Mouse (Mus musculus): Measurements from ENCODE around the gene Dhdh. TPM values are rescaled to one million over a fixed set of nuclear protein-coding genes. Genes with fewer than 3 reads are reported as not detected.
A peak's percentile ranks its signal among the peaks of the same experiment; 100 is the strongest.
"Not testable (repeated sequence)": the region's sequence is repeated elsewhere in the genome, so short reads cannot be mapped to it uniquely, and the experiment has no call there.

The Dhdh gene
- 6.0 and 6.8 TPM in 2 replicates for polyA plus RNA-seq (2016; fragmentation: Nextera tagmentation; extraction: Ambion mirVana)

DNA sequence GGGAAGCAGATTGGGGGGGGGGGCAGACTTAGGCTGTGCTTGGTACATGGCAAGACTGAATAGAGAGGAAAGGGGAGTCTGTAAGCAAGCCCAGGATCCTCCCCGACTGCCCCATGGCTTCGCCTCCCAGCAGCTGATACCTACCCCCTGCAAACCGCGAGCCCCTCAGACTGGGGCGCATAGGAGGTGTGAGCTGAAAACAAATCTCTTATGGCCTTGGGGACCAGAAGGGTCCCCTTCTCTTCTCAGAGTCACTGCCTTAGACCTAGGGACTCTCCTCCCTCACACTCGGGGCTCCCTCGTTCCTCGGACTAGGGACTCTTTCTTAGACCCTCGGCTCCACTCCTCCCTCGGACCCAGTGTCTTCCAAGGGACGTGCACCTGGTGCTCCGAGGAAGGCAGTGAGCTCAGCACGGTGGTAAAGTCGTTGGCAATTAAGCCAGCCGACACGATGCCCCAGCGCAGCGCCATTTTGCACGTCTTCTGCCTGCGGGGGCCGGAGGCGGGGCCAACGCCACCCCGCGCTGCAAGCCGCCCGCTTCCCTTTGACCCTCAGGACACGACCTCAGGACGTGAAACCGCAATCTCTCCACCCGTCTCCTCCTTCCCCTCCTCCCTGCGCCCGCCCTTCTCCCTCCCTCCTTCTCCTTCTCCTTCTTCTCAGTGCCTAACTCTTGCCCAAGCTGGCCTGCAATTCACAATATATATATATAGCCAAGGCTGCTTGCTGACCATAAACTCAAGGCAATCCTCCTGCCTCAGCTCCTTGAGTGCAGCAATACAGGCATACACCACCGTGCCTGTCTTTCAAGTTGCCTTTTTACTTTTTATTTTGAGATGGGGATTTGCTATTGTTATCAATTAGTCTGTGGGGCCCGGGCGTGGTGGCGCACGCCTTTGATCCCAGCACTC is at the start of gene Dhdh:
Gene Dhdh (minus strand): TSS at position 513 of the 912 bp plus-strand sequence.
- WGBS, result 8% methylated on average over 38 of the region's 38 CpGs

DNA sequence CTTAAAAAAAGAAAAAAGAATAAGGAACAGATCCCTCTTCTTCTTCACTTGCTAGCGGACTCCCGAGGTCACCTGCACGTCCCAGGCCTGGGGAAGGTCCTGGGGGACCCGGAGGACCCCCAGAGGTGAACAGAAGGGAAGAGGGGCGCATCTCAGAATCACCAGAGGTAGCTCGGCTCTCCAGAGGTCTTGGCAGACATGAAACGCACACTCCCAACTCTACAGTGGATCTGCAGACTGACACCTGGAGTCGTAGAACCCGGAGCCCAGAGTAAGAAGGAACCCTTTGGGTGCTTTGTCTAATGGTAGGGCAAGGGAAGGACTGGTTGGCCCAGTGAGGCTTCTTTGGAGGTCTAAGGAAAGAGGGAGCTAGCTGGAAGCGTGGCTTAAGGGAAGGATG is 49.0 kb upstream of the Dhdh start:
- 78% methylated on average over 10 of the region's 10 CpGs for WGBS

More for the DNA sequence above, at the start of gene Dhdh:
- Histone ChIP-seq H3K36me3 (peaks cover 18% of the 10 kb centered on the region), H3K9me3 (replicated peaks) (no peaks in the 10 kb centered on the region), H3K27ac (replicated peaks) (peak within 1 kb of the TSS; percentile 92), H3K27me3 (ENCODE audit: low read depth, poor library complexity, severe bottlenecking) (no peaks in the 10 kb centered on the region), H3K4me1 (peaks cover 42% of the 10 kb centered on the region), H3K4me3 (peak within 1 kb of the TSS; percentile 71)
- DNase-seq (ENCODE audit: low spot score), result peak; percentile 71

DNA sequence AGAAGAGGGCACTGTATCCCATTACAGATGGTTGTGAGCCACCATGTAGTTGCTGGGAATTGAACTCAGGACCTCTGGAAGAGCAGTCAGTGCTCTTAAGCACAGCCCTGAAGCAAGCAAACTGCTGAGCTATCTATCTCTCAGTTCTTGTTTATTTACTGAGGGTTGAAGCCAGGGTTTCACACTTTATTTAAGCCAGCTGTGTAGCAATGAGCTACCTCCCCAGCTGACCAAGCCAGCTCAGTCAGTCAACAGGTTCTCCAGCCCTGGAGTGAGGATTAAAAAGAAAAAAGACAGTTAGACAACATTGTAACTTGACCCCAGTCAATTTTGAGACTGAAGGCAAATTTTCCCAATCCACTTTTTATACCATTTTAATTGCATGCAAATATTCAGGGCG is 47.1 kb upstream of the Dhdh start:
- Histone ChIP-seq H3K27ac (replicated peaks) (no peak overlapping the region), H3K36me3 (no peaks in the 10 kb centered on the region), H3K4me3 (no peak overlapping the region), H3K4me1 (peaks cover 10% of the 10 kb centered on the region), H3K27me3 (ENCODE audit: low read depth, poor library complexity, severe bottlenecking) (0 out of 2 replicates have a peak, but pooled peaks cover 2% of the 10 kb centered on the region), H3K9me3 (replicated peaks) (no peaks in the 10 kb centered on the region)
- no peak for DNase-seq (ENCODE audit: low spot score)
- WGBS, result 76% methylated on average over 1 of the region's 1 CpGs

More for the DNA sequence above, 49.0 kb upstream of the Dhdh start:
- no peaks in the 10 kb centered on the region for H3K36me3 ChIP-seq
- no peak for DNase-seq (ENCODE audit: low spot score)
- peak overlapping the region; percentile 73 for H3K4me3 ChIP-seq
- H3K4me1 ChIP-seq, result peaks cover 12% of the 10 kb centered on the region
- H3K9me3 ChIP-seq (replicated peaks), result no peaks in the 10 kb centered on the region
- peak overlapping the region; percentile 86 for H3K27ac ChIP-seq (replicated peaks)
- no peaks in the 10 kb centered on the region for H3K27me3 ChIP-seq (ENCODE audit: low read depth, poor library complexity, severe bottlenecking)

DNA sequence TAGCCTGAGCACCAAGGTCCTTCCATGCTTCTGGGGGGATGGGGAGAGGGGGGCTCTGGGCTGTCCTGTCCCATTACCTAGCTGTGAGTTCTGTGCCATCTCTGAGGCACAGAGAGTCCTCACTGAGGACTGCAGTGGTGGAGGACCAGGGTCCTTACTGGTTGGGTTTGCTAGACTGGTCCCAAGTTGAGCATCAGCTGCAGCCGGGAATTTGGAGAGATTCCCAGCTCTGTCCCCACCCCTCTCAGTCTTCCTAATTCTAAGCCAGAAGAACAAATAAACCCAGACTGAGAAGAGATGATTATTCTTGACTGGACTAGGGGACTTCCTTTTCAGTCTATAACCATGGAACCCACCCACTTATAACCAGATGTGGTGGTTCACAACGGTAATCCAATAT is 42.0 kb upstream of the Dhdh start:
- no peaks in the 10 kb centered on the region for H3K9me3 ChIP-seq (replicated peaks)
- H3K4me1 ChIP-seq, result peaks cover 19% of the 10 kb centered on the region
- H3K27ac ChIP-seq (replicated peaks), result peak overlapping the region; percentile 28; the same call in 1 of the 2 replicates
- DNase-seq (ENCODE audit: low spot score), result no peak
- no peaks in the 10 kb centered on the region for H3K36me3 ChIP-seq
- no peak overlapping the region for H3K4me3 ChIP-seq
- peaks cover 6% of the 10 kb centered on the region; the same call in 1 of the 2 replicates for H3K27me3 ChIP-seq (ENCODE audit: low read depth, poor library complexity, severe bottlenecking)
- 84% methylated on average over 2 of the region's 2 CpGs for WGBS

DNA sequence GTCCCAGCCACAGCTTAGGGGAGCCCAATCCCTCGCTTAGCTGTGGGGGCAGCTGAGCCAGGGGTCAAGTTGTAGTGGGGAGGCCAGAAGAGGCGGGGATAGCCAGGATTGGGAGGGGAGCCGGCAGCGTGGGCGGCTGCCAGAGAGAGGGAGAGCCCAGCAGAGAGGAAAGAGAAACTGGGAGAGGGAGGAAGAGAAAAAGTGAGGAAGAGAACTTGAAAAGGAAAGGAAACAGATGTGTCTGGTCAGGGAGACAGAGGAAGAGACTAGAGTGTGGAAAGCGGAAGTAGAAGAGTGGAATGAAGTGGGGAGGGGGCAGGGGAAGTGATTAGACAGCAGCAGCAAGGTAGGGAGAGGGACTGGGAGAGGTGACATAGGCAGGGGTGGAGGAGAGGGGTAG is 40.9 kb upstream of the Dhdh start:
- Histone ChIP-seq H3K4me3 (no peak overlapping the region), H3K4me1 (peaks cover 31% of the 10 kb centered on the region), H3K27ac (replicated peaks) (no peak overlapping the region), H3K27me3 (ENCODE audit: low read depth, poor library complexity, severe bottlenecking) (peaks cover 6% of the 10 kb centered on the region; the same call in 1 of the 2 replicates), H3K36me3 (0 out of 2 replicates have a peak, but pooled peaks cover under 1% of the 10 kb centered on the region), H3K9me3 (replicated peaks) (no peaks in the 10 kb centered on the region)
- 31% methylated on average over 6 of the region's 6 CpGs for WGBS
- no peak for DNase-seq (ENCODE audit: low spot score)

DNA sequence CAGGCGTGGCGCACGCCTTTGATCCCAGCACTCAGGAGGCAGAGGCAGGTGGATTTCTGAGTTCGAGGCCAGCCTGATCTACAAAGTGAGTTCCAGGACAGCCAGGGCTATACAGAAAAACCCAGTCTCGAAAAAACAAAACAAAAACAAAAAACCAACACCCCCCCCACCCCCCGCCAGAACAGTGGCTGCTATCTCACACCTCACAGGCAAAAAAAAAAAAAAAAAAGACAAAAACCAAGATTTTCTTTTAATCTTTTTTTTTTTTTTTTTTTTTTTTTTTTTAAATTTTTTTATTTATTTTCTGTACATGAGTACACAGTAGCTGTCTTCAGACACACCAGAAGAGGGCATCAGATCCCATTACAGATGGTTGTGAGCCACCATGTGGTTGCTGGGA is 38.6 kb upstream of the Dhdh start:
- H3K9me3 ChIP-seq (replicated peaks); H3K27ac ChIP-seq (replicated peaks); H3K27me3 ChIP-seq (ENCODE audit: low read depth, poor library complexity, severe bottlenecking); DNase-seq (ENCODE audit: low spot score); H3K4me3 ChIP-seq: not testable (repeated sequence)
- Histone ChIP-seq H3K36me3 (peaks cover 11% of the 10 kb centered on the region), H3K4me1 (peaks cover 48% of the 10 kb centered on the region)
- 89% methylated on average over 6 of the region's 6 CpGs for WGBS

DNA sequence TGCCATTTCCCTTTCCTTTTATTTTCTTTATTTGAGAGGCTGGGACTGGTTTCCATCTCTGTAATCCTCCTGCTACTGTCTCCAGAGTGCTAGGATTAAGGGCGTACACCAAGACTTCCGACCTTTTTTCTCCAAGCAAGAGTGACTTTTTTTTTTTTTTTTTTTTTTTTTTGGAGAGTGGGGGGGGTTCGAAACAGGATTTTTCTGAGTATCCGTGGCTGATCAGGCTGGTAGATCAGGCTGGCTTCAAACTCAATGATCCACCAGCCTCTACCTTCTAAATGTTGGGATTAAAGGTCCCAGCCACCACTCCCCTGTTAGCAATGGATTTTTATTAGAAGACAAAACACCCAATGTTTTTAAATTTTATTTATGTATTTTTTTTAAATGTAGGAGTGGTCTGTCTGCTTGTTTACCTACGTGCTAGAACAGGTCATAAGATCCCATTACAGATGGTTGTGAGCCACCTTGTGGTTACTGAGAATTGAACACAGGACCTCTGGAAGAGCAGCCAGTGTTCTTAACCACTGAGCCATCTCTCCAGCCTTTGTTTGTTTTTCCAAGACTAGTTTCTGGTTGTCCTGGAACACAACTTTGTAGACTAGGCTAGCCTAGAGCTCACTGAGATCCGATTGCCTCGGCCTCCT is 38.0 kb upstream of the Dhdh start:
- Histone ChIP-seq H3K36me3 (peaks cover 11% of the 10 kb centered on the region), H3K4me3 (peak overlapping the region; percentile 83), H3K9me3 (replicated peaks) (no peaks in the 10 kb centered on the region), H3K27me3 (ENCODE audit: low read depth, poor library complexity, severe bottlenecking) (peaks cover 6% of the 10 kb centered on the region; the same call in 1 of the 2 replicates), H3K27ac (replicated peaks) (peak overlapping the region; percentile 90), H3K4me1 (peaks cover 50% of the 10 kb centered on the region)
- DNase-seq (ENCODE audit: low spot score), result no peak
- WGBS, result 25% methylated on average over 7 of the region's 7 CpGs

DNA sequence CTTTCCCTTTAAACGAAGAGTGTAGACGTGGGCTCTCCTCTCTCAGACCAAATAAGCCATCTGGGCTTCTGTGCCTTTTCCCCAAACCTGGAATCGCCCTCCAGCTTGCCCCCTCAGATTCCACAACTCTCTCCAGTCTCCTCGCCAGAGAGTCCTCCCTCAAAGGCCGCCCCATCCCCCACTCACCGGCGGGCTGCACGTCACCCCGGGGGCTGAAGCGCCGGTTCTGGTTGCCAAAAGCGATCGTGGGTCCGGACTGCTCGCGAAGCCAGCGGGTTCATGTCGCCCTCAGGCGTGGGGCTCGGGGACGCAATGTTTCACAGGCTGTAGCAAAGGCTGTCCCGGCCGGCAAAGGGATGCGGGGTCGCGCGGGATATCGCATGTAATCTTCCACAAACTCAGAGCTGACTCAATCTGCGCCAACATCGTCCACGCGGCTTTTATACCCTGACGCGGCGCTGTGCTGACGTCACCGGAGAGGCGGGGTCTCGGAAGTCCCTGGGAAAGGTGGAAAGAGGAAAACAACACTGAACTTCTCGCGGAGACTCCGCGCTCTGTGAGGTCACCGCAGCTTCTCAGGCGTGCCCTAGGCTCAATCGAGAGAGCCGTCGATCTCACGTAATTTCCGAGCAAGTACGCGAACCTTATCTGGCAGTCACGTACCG is 37.3 kb upstream of the Dhdh start, which contains the start of the genes Ppp1r15a and Plekha4:
Gene Ppp1r15a (minus strand): TSS at position 460 of the 665 bp plus-strand sequence.
Gene Plekha4 (plus strand): TSS at position 522 of the 665 bp plus-strand sequence.
- peaks cover 6% of the 10 kb centered on the region; the same call in 1 of the 2 replicates for H3K27me3 ChIP-seq (ENCODE audit: low read depth, poor library complexity, severe bottlenecking)
- H3K4me3 ChIP-seq, result peak within 1 kb of the TSS; percentile 83
- peak within 1 kb of the TSS; percentile 90 for H3K27ac ChIP-seq (replicated peaks)
- WGBS, result under 1% methylated on average over 54 of the region's 54 CpGs
- H3K9me3 ChIP-seq (replicated peaks), result no peaks in the 10 kb centered on the region
- DNase-seq (ENCODE audit: low spot score), result peak; percentile 94
- H3K36me3 ChIP-seq, result peaks cover 11% of the 10 kb centered on the region
- peaks cover 53% of the 10 kb centered on the region for H3K4me1 ChIP-seq

DNA sequence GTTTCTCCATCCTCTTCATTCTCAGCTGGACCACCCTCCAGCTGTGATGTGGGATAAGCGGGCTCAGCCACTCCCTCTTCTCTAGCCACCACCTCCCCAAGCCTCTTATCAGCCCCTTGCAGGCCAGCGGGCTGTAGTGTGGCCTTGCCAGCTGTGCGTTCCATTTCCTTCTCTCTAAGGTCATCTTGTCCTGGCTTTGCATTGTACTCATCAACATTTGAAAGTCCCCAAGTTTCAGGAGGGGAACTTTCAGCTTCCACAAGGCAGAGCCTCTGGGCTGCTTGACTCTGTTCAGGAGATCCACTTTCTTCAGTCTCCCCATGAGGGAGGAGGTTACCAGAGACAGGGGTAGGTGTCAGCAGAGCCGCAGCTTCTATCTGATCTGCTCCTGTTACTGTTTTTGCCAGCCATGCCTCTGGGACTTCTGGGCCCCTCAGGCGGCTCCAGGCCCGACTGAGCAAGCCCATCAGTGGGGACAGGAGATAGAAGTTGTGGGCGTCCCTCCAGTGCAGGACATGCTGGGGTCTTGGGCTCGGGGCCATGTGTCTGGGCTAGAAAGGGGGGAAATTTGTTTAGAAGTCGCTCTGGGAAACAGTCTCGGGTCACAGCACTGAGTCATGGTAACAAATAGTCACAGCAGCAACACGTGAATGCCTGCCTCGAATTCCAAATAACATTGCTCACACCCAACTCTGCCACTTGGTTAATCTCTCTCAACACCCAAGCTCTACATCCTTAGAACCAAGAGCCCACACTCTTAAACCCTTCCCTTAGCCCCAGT is 36.4 kb upstream of the Dhdh start:
- peaks cover 46% of the 10 kb centered on the region for H3K4me1 ChIP-seq

DNA sequence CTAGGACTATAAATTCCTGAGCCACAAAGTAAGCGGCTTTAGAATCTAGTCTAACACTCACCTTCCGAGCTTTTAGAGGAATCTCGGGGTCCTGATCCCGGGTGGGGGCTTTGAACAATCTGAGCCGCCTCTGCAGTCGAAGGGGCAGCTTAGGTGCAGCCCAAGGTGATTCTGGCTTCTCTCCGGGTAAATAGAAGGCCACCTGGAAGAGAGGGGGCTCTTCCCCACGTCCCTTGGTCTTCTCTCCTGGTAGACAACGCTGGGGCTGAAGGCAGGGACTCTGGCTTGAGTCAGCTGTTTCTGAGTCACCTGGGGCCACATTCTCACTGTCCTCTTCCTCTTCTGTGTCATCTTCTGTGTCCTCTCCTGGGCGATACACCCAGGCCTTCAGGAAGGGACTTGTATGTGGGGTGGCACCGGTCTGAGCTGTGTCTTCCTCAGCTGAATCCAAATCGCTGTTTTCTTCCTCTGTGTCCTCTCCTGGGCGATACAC is 35.1 kb upstream of the Dhdh start:
- H3K27ac ChIP-seq (replicated peaks), result no peak overlapping the region
- no peaks in the 10 kb centered on the region for H3K9me3 ChIP-seq (replicated peaks)
- H3K27me3 ChIP-seq (ENCODE audit: low read depth, poor library complexity, severe bottlenecking), result no peaks in the 10 kb centered on the region
- peaks cover 35% of the 10 kb centered on the region for H3K4me1 ChIP-seq
- H3K4me3 ChIP-seq, result peak overlapping the region; percentile 29
- H3K36me3 ChIP-seq, result peaks cover 11% of the 10 kb centered on the region
- DNase-seq (ENCODE audit: low spot score), result no peak
- 87% methylated on average over 13 of the region's 13 CpGs for WGBS

More for the DNA sequence above, 36.4 kb upstream of the Dhdh start:
- Histone ChIP-seq H3K36me3 (peaks cover 11% of the 10 kb centered on the region), H3K9me3 (replicated peaks) (no peaks in the 10 kb centered on the region), H3K27me3 (ENCODE audit: low read depth, poor library complexity, severe bottlenecking) (no peaks in the 10 kb centered on the region; the same call in 1 of the 2 replicates), H3K27ac (replicated peaks) (peak overlapping the region; percentile 90), H3K4me3 (peak overlapping the region; percentile 83)
- no peak for DNase-seq (ENCODE audit: low spot score)
- 32% methylated on average over 12 of the region's 12 CpGs for WGBS

DNA sequence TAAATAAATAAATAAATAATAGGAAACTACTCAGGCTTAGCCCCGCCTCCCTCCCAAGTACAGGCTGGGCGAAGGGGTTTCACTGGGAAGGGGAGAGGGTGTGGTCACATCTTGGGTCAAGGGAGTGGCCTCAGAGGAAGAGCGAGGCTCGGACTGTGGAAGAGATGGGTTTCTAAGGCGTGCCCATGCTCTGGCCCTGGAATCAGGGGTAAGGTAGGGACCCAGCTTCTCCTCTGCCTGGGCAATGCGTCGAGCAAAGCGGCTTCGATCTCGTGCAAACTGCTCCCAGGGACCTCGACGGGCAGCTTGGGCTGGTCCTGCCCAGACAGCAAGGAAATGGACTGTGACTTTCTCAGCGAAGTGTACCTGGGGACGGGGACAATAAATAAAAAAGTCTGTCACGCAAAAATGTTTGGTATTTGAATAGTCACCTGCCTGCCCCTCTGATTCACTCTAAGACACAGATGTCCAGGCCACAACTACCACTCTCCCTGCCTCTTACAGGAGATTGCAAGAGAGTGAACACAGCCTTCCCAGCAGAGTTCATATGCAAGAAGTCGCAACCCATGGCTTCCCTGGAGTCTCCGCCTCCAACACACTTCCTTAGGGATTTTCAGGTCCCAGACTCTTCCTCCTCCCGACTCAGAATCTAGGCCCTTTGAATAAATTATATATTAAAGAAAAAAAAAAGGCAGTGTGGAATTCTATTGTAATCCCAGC is 34.5 kb upstream of the Dhdh start:
- no peak overlapping the region for H3K27ac ChIP-seq (replicated peaks)
- peaks cover 35% of the 10 kb centered on the region for H3K4me1 ChIP-seq
- peak overlapping the region; percentile 29 for H3K4me3 ChIP-seq
- no peaks in the 10 kb centered on the region for H3K27me3 ChIP-seq (ENCODE audit: low read depth, poor library complexity, severe bottlenecking)
- H3K9me3 ChIP-seq (replicated peaks), result no peaks in the 10 kb centered on the region
- DNase-seq (ENCODE audit: low spot score), result no peak
- H3K36me3 ChIP-seq, result peaks cover 11% of the 10 kb centered on the region
- 75% methylated on average over 18 of the region's 18 CpGs for WGBS

Data from midbrain, embryonic 10.5 days (tissue).